Mouse (Mus musculus): Measurements from ENCODE around the gene Dhx16.

DNA sequence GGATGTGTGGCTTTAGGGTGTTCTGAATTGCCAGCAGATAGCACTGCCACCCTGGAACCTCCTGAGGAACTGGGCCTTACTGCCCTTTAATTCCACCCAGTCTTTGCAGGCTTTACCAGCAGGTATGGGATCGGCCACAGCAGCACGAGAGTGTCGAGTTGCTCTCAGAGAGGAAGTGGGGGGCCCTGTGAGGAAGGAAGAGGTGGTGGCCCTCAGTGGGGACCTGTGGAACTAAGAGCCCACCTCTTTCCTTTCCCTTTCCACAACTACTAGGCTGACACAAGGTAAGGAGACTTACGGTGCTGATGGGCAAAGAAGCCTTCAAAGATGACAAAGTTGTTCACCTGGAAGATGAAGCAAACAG is 24.4 kb downstream of the Dhx16 start:
- TF ChIP-seq CTCF (IDR thresholded peaks at IDR 0.05; ENCODE audit: low read depth), result no peak
- TF ChIP-seq EP300 (IDR thresholded peaks at IDR 0.05; ENCODE audit: low read depth), result no peak
